Comparison of ENCODE assay signal across 11 mouse cellular contexts in the genomic region with DNA sequence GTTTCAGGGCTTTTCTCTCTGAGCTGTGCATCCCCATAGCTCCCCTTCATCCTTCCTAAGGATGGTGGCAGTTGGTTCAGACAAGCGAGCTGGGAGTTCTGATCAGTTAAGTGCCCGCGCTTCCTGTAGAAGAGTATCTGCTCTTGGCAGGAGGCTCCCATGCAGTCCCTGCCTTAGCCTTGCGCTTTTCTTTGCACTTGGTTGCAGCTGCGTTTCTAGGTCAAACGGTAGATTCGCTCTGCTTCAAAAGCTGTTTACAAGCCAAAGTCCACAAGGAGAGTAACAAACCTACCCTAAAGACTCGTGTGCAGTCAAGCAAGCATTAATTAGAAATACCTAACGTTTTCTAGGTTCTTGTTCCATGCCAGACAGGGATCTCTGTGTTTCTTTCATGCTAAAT.
DNase-seq lines count a peak whose midpoint lies in the region; ATAC-seq and TF ChIP-seq lines count a peak whose summit lies in the region.
"Had no signal": no experiment of that assay in that cellular context is flagged by ENCODE, and none has a peak within 500 bp of the region (broad histone marks: within the 10 kb centered on the region; RNA-seq: fewer than 3 reads in every experiment).

No protein-coding gene starts in this region.

- intact Hi-C loops in heart, postnatal 25 days (cut with DNase I) = no loop called here

- no peaks in the 10 kb centered on the region for H3K36me3 ChIP-seq in heart, embryonic 13.5 days
- H3K36me3 ChIP-seq in midbrain, embryonic 12.5 days = no peaks in the 10 kb centered on the region
- no peaks in the 10 kb centered on the region for H3K36me3 ChIP-seq in midbrain, embryonic 11.5 days (ENCODE audit: control insufficient read depth, insufficient read depth, low read length)
- no peaks in the 10 kb centered on the region for H3K36me3 ChIP-seq in stomach, postnatal 0 days (ENCODE audit: control insufficient read depth, insufficient read depth, low read length)
- H3K36me3 ChIP-seq: lung, embryonic 15.5 days had no signal

- 50% methylated on average over 9 of the region's 9 CpGs for WGBS in heart, embryonic 13.5 days
- 77% methylated on average over 9 of the region's 9 CpGs for WGBS in midbrain, embryonic 12.5 days
- 83% methylated on average over 9 of the region's 9 CpGs for WGBS in midbrain, embryonic 11.5 days
- WGBS in stomach, postnatal 0 days = 50% methylated on average over 9 of the region's 9 CpGs

- H3K9me3 ChIP-seq in heart, embryonic 13.5 days = peaks cover 6% of the 10 kb centered on the region; the same call in 1 of the 2 replicates
- peaks cover 5% of the 10 kb centered on the region; the same call in 1 of the 2 replicates for H3K9me3 ChIP-seq in midbrain, embryonic 12.5 days
- no peaks in the 10 kb centered on the region for H3K9me3 ChIP-seq in midbrain, embryonic 11.5 days (ENCODE audit: control insufficient read depth, low read length)
- no peaks in the 10 kb centered on the region for H3K9me3 ChIP-seq in stomach, postnatal 0 days (ENCODE audit: control insufficient read depth, low read length)
- H3K9me3 ChIP-seq: lung, embryonic 15.5 days had no signal

- H3K27ac ChIP-seq in heart, embryonic 13.5 days (replicated peaks) = no peak overlapping the region
- H3K27ac ChIP-seq in midbrain, embryonic 12.5 days (replicated peaks) = 0 out of 2 replicates have a peak overlapping the region, but pooled peaks have one; percentile 11
- no peak overlapping the region for H3K27ac ChIP-seq in midbrain, embryonic 11.5 days (ENCODE audit: low read depth, low read length)
- no peak overlapping the region for H3K27ac ChIP-seq in stomach, postnatal 0 days (replicated peaks)
- H3K27ac ChIP-seq: lung, embryonic 15.5 days had no signal

- H3K27me3 ChIP-seq in heart, embryonic 13.5 days (replicated peaks) = no peaks in the 10 kb centered on the region
- H3K27me3 ChIP-seq in midbrain, embryonic 12.5 days = no peaks in the 10 kb centered on the region
- no peaks in the 10 kb centered on the region for H3K27me3 ChIP-seq in midbrain, embryonic 11.5 days (ENCODE audit: control insufficient read depth, insufficient read depth, low read length)
- H3K27me3 ChIP-seq in stomach, postnatal 0 days (ENCODE audit: control insufficient read depth, insufficient read depth, low read length) = no peaks in the 10 kb centered on the region
- H3K27me3 ChIP-seq: lung, embryonic 15.5 days had no signal

- H3K4me2 ChIP-seq in heart, embryonic 13.5 days = peak overlapping the region; percentile 60
- no peak overlapping the region for H3K4me2 ChIP-seq in midbrain, embryonic 12.5 days (replicated peaks)
- no peak overlapping the region for H3K4me2 ChIP-seq in midbrain, embryonic 11.5 days
- no peak overlapping the region for H3K4me2 ChIP-seq in stomach, postnatal 0 days (replicated peaks; ENCODE audit: low read depth)
- H3K4me2 ChIP-seq: lung, embryonic 15.5 days had no signal

- ATAC-seq in heart, embryonic 13.5 days (ENCODE audit: extremely low read depth, insufficient number of reproducible peaks, low FRiP score, low TSS enrichment) = no peak
- ATAC-seq in midbrain, embryonic 12.5 days (ENCODE audit: low FRiP score, low read depth) = no peak
- ATAC-seq in midbrain, embryonic 11.5 days (ENCODE audit: low FRiP score) = no peak
- ATAC-seq in stomach, postnatal 0 days (ENCODE audit: low FRiP score, low TSS enrichment) = no peak
- ATAC-seq: CD4-positive, CD25-positive, alpha-beta regulatory T cell, adult 4 months had no signal

- peaks cover 11% of the 10 kb centered on the region for H3K4me1 ChIP-seq in heart, embryonic 13.5 days
- H3K4me1 ChIP-seq in midbrain, embryonic 12.5 days = peaks cover 17% of the 10 kb centered on the region; the same call in 1 of the 2 replicates
- peaks cover 8% of the 10 kb centered on the region; the same call in 1 of the 2 replicates for H3K4me1 ChIP-seq in midbrain, embryonic 11.5 days (ENCODE audit: control insufficient read depth, insufficient read depth, low read length)
- H3K4me1 ChIP-seq in stomach, postnatal 0 days (replicated peaks; ENCODE audit: control insufficient read depth, insufficient read depth) = no peaks in the 10 kb centered on the region
- H3K4me1 ChIP-seq: lung, embryonic 15.5 days had no signal

- peak overlapping the region; percentile 31; the same call in 1 of the 2 replicates for H3K4me3 ChIP-seq in heart, embryonic 13.5 days
- no peak overlapping the region for H3K4me3 ChIP-seq in midbrain, embryonic 12.5 days
- no peak overlapping the region for H3K4me3 ChIP-seq in midbrain, embryonic 11.5 days (ENCODE audit: low read depth, low read length)
- H3K4me3 ChIP-seq in stomach, postnatal 0 days (ENCODE audit: low read depth, low read length) = no peak overlapping the region
- H3K4me3 ChIP-seq: lung, embryonic 15.5 days; myocyte had no signal

- no peak overlapping the region for H3K9ac ChIP-seq in heart, embryonic 13.5 days
- H3K9ac ChIP-seq in midbrain, embryonic 12.5 days (replicated peaks) = no peak overlapping the region
- H3K9ac ChIP-seq in midbrain, embryonic 11.5 days (ENCODE audit: low read length) = no peak overlapping the region
- H3K9ac ChIP-seq in stomach, postnatal 0 days (ENCODE audit: low read length) = no peak overlapping the region
- H3K9ac ChIP-seq: lung, embryonic 15.5 days had no signal

- no peak for TF ChIP-seq EP300 in stomach, postnatal 0 days (optimal IDR thresholded peaks at IDR 0.05)

- no peak for TF ChIP-seq CTCF in stomach, postnatal 0 days (IDR thresholded peaks at IDR 0.05; ENCODE audit: low read depth)

- no peak for DNase-seq in heart, postnatal 25 days (ENCODE audit: low spot score)
- DNase-seq in midbrain, embryonic 11.5 days (ENCODE audit: low spot score, missing footprints) = no peak
- peak; percentile 33 for DNase-seq in kidney, postnatal 10 days
- DNase-seq in stomach, postnatal 0 days (ENCODE audit: low spot score) = peak; percentile 21
- DNase-seq in embryo, embryonic 9.5 days (ENCODE audit: extremely low spot score) = no peak
- no peak for DNase-seq in urinary bladder, postnatal 36 days (ENCODE audit: low spot score in 2 of 2)

Comparison
In these comparisons a context has a peak if more than half of its experiments do, and no peak if none do; other contexts are left out.
1. DNase-seq: peak in kidney, postnatal 10 days (single experiment) and stomach, postnatal 0 days (single experiment); none in heart, postnatal 25 days (single experiment), midbrain, embryonic 11.5 days (single experiment), embryo, embryonic 9.5 days (single experiment) and urinary bladder, postnatal 36 days (0 of 2).